Mouse (Mus musculus) cerebellum, postnatal 25 days (tissue): ENCODE measurements at regions not wholly inside any gene's neighbourhood (a gene's known extent, or its start where the extent isn't known, plus 50 kb on each side); places are given as distances from the start of the nearest gene placed in this dataset.

Source experiments
- DNase-seq, 2 experiments: peaks; one replicate each; pipeline ENCODE4 v3.0.0; 2021; ENCODE audit warnings: mixed read lengths in 2 of 2

DNA sequence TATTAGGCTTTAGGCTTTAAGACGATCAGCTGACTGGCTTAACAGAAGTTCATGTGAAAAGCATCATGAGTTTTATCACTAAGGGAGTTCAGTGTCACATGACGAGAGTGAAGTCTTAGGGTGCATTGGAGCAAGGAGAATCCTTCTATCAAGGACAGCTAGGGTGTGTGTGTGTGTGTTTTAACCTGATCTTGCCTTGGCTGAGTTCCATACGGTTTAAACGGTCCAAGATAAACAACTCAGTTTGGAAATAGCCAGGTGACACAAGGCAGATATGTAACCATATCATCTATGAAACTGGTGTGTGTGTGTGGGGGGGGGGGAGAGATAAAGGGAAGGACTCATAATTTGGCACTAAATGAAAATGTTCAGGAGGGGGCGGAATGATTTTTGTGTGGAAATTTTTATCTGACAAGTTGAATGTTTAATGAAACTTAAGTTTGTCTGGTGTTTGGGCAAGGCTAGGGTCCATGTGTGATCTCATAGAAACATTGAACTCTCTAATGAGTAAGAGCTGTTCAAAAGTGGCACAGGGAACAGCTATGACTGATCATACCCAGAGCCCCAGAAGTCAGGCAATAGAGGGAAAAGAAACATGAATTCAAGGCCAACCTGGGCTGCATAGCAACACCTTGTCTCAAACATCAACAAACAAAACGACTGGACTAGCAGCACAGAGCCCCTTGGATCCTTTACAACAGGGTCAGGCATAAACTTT, 132.2 kb upstream of the Map3k1 start:
- no peak for DNase-seq

DNA sequence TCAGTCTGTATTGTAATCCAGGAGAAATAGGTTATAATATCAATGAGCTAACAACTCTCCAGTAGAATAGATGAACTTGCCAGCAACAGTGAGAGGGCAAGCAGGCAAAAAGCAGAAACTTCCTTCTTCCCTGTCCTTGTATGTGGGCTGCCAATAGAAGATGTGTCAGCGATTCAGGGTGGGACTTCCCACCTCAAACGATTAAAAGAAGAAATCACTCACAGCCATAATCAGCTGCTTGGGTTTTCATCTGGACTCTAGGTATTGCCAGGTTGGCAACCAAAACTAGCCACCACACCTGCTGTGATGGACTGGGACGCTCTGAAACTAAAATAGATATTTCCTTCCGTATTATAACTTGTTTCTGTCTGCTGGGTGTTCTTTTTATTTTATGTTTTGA, 133.2 kb upstream of the Map3k1 start:
- no peak for DNase-seq

DNA sequence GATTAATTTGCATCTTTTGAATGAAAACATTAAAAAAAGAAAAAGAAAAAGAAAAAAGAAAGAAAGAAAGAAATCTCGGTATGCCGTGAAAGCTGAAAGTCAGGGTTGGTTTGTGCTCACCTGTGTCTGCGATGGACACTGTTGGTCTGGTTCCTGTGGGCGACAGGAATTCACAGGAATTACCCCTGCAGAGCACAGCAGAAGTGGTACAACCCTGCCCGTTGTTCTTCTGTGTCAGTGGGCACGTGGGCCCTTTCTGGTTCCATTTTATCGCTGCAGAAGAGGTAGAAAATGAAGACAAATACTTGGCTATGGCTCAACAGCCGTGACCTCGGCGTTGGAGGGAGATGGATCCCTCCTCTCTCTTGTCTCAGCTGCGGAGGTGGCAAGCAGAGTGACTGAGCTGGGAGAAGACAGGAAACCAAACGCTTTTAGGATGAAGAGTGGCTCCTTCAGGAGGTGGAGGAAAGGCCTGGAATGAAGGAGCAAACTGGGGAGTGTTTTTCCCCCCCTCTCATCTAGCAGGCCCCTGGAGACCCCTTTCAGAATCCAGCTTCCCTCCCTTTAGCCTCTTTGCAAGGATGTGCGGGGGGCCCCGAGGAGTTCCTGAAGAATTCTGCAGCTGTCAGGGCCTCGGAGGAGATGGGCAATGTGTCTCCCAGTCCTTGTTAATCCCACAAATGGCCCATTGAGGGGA, 134.7 kb upstream of the Map3k1 start:
- peak in 1 of 2 experiments; percentile 19 for DNase-seq

DNA sequence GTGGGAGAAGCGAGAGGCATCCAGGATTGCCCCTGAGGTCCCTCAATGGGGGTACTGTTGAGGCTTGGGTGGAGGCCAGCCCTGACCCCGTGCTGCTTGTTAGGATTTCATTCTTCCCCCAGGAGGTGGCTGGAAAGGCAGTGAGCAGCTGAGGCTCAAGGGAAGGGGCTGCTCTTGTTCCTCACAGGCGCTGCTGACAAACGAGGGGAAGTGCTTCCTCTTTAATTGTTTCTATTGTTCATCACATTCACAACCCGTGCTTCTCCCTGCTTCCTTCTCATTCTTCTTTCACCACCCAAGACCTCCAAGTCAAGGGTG, 135.3 kb upstream of the Map3k1 start:
- DNase-seq = no peak

DNA sequence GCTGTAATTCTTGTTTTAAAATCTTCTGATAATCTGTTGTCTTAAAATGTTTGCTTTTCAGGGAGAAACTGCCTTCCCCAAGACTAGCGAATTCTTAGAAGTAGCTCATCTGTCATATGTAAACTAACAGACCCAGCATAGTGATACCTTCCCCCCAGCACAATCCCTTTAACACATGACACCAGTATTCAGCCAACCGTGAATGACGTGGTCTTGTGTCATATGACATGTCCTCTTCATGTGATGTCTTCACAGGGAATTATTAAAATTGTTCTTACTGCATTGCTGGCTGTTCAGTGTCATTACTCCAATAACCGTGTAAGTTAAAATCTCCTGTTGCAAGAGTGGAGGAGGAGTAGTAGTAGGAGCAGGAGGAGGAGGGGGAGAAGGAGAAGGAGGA, 137.5 kb upstream of the Map3k1 start:
- no peak for DNase-seq

DNA sequence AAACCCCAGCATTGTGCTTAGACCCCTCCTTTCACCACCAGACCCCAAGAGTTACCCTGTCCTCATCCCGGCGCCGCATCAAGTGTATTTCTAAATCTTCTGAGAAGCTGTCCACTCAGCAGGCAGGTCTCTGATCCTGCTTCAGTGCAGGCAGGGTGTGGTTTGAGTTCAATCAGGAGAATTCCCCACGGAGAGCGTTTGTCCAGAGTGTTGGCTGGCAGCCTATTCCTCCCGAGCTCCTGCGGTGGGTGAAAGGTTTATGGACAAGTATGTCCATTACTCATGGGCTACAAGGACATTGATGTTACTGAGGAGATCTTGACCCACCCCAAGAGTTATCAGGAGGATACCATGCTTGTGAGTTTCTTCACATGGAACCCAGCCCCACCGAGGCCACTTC, 138.0 kb upstream of the Map3k1 start:
- no peak for DNase-seq

DNA sequence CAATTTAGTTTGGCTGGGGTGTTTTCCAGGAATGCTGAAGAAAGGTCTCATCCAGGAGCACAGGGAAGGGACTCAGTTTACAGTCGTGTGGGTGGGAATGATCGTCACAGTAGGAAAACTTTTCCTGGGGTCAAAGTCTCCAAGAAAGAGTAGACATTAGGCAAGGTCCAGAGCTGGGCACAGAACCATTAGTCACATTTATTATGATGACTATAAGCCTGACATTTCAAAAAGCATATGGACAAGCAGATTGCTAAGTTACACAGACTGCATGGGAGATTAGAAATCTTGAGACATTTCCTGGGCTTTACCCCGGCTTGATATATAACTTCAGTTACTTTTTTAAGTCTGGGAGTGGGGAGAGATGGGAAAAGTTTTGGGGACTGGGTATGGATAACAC, 139.6 kb upstream of the Map3k1 start:
- DNase-seq = no peak

DNA sequence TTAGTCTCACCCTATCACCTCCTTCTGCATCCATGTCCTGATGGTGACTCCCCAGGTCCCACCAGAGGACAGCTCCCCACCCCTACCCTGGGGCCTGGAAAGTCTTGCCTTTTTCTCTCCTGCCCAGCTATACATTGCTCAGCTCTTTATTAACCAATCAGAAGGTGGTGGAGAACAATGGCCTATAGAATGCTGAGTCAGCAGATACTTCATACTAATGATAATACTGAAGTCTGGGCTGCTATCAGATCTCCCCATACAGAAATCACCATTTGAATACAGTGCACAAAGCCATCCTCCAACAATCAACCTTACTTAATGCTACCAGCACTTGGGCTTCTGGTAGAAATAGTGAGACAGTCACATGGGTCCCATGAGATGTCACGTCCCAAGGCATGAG, 141.2 kb upstream of the Map3k1 start:
- no peak for DNase-seq

DNA sequence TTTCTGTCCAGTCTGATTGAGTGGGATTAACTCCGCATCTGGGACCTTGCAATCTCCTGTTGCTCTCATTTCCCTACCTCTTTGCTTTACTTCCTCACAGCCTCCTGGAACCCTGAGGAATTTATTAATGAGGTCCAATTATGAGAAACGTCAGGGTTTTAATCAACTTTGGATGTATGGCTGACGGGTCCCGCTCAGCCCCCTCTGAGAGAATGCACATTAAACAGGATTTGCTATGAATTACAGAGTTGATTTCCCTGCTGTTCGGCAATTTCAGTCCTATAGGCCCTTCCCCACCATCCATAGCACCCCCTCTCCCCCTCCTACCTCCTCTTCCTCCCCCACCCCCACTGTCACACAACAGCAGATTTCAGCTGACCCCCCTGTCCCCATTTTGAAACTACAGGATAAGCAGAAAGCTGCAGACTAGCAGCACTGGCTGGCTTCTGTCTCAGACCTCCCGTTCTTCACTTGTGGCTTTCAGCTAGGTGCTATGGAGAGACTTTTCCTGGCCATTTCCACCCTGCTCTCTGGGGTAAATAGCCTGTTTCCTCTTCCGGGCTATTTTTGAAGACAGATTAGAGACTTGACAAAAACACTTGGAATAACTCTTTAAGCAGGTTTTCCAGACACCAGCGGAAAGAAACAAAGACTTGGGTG, 145.2 kb upstream of the Map3k1 start:
- DNase-seq = no peak

DNA sequence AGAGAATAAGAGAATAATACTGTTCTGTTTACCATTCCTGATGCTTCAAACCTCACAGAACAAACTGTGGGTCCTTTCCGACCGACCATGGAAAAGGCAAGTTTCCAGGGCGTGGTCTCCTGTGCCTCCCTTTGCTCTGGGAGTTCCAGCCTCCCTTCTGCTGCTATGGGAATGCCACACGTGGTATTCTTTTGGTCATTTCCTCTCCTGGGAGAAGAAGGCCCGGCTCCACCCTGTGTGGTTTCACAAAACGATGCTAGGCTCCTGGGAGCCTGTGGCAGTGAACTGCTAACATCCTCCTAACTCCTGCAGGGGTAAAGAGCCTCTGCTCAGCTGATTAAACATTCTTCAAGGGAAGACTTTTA, 145.7 kb upstream of the Map3k1 start:
- DNase-seq = no peak

DNA sequence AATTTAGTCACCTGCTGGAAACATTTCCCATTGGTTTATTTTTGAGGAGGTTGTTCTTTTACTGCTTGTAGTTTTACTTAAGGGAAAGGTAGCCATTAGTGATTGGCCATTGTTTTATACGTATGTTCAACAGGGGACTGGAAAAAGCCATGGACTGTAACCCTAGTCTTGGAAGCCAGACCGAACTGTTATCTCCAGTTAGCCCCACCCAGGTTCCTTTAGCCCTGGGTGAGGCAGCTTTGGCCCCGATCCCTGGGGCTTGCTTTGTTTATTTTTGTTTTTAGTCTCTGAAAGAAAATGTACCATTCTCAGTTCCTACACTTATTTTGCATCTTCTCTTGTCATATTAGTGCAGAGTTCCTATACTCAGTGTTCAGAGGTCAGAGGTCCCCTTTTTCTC, 148.3 kb upstream of the Map3k1 start:
- DNase-seq = no peak

DNA sequence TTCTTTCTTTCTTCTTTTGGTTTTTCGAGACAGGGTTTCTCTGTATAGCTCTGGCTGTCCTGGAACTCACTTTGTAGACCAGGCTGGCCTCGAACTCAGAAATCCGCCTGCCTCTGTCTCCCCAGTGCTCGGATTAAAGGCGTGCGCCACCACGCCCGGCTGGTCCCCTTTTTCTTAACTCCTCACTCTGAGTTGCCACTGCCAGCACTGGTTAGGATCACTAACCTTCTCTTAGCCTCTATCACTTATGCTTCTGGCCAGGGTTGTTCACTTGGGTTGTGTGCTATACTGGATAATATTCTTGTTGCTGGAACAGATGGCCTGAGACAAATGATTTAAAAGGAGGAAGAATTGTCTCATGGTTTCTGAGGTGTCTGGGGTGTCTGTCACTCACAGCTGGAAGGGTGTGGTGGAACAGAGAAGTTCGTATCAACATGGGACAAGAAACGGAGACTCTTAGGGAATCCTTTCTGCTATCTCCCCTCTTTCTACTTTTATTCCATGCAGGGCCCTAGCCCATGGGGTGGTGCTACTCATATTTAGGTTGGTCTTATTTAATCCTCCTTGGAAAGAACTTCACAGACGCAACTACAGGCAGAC, 149.0 kb upstream of the Map3k1 start:
- no peak for DNase-seq

DNA sequence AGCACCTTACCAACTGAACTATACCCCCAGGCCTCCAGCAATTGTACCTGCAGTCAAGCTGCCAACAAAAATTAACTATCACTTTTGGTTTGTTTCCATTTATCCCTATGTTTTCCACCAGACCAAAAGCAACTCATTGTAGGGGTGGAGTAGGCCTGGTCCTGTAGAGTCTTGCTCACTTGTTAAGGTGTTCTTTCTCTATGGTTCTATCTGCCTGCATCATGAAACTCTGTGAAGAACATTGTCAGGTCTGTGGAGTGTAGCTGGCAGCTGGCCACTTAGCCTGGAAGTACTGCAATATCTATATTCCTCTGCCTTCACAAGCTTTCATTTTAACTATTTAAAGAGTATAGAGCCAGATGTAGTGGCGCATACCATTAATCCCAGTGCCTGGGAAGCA, 149.6 kb upstream of the Map3k1 start:
- DNase-seq = no peak

DNA sequence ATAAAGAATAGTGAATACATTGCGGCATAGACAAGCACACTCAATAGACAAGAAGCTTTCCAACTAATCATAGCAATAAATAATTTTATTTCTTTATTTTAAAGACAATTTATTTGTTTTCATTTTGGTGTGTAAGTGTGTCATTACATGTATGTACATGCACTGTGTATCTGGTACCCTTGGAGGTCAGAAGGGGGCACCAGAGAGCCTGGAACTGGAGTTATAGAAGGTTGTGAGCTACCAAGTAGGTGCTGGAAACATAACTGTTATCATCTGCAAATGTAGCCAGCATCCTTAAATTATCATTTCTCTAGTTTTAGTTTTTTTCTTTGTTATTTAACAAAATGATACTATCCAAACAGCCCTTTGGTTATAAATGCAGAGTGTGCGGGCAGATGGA, 151.2 kb upstream of the Map3k1 start:
- no peak for DNase-seq

DNA sequence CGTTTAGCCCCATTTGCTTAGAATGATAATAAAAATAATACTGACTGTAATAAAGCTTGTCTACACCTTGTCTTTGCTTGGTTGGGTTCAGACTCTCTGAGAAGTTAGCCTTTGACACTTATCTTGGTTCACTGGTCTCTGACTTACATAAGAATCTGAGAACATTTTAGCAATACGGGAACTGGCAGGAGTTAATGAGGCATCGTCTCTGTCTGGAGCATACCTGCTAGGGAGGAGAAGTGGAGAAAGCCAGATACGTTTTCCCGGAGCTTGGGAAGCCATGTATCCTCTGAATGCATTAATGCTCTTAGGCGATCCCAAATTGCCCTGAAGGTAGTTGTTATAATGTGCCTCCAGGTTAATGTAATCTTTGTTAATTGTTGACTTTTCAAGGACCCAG, 152.6 kb upstream of the Map3k1 start:
- DNase-seq = no peak

DNA sequence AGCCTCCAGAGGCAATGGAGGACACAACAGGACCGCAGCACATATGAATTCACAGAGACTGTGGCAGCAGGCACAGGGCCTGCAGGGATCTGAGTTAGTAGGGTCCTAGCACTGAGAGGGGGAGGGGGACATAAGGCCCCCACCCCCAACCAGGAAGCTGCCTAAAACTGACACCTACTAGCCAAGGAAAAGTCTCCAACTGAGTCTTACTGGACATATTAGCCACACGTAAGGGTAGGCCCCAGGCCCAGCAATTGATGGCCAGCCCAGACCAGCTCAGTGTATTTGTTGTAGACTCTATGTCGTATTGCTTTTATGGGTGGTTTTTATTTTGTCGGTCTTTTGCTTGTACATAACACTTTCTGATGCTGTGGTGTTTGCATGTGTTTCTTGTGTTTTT, 153.4 kb upstream of the Map3k1 start:
- no peak for DNase-seq

DNA sequence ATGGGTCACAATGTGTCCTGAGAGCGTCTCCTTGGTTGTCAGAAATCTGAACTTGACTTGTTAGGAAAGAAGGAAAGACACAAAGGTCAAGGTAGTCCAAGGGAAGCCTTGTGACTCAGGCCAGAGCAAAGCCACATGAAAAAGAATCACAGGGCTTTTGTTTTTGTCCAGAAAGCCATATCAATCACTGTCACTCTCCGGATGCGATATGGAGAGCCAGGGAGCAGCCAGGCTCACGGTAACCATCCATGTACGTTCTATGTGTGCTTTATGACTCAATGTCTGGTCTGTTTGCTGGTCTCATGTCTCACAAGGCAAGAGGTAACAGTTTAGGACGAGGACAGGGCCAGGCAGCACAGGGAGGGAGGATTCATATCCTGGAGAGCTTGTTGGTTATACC, 157.3 kb upstream of the Map3k1 start:
- no peak for DNase-seq

DNA sequence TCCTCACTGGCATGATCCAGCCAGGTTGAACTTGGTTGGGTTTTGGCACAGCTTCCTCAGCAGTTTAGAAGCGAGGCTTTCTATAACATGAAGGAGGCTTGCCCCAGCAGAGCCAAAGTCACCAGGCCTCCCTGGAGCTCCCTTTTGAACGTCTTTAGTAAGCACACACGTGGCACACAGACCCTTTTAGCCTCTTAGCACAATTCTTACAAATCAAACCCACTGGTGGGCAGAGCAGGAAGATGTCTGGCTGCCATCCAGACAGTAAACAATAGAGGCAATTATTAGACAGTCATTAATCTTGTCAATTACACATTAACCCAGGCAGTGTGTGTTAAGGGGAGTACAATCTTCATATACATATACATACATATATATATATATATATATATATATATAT, 157.8 kb upstream of the Map3k1 start:
- no peak for DNase-seq

DNA sequence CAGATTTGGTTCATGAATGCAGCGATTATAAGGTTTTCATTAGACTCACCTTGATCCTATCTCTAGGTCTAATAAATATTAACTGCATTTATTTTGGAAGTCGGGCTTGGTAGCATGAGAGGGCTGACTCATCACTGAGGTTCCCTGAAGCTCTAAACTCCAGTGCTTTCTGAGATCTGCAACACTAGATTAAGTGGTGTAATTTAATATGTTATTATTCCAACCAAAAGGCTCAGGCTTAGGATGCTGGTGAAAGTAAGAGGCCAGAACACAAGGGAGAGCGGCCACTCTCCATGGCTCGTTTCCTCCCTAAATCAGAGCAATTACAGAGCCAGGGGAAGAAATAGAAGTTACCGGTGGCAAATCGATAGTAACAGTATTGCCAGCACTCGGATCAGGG, 159.4 kb upstream of the Map3k1 start:
- DNase-seq = no peak

DNA sequence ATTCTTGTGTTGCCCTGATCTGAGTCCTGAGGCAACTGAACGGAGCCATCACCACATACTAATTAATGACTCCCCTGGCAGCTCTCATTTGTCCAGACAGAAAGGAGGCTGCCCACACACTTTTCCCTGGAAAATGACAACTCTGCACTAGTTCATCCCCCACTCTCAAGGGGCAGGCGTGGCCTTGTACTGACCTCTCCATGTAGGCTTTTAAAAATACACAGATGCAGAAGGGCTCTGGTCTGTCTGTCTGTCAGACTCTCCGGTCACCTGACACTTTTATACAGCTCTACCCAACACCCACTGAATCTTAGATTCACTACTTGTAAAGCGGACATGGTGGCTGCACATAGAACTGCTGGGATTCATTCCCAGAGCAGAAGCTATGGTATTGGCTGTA, 165.5 kb upstream of the Map3k1 start:
- DNase-seq = no peak

DNA sequence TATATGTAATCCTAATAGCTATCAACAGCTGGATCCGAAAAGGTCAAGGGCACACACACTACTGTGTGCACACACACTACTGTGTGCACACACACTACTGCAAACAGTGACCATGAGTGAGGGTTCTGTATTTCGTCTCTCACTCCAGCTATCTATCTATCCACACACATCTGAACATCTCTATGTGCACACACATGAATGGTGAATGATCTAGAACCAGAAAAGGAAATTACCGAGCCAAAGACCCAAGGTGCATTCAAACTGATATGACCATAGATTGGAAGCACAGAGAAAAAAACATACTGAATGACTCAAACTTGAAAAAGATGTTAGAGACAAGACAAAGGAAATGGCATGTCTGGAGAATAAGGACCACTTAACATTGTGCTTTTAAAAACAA, 166.8 kb upstream of the Map3k1 start:
- DNase-seq = no peak

DNA sequence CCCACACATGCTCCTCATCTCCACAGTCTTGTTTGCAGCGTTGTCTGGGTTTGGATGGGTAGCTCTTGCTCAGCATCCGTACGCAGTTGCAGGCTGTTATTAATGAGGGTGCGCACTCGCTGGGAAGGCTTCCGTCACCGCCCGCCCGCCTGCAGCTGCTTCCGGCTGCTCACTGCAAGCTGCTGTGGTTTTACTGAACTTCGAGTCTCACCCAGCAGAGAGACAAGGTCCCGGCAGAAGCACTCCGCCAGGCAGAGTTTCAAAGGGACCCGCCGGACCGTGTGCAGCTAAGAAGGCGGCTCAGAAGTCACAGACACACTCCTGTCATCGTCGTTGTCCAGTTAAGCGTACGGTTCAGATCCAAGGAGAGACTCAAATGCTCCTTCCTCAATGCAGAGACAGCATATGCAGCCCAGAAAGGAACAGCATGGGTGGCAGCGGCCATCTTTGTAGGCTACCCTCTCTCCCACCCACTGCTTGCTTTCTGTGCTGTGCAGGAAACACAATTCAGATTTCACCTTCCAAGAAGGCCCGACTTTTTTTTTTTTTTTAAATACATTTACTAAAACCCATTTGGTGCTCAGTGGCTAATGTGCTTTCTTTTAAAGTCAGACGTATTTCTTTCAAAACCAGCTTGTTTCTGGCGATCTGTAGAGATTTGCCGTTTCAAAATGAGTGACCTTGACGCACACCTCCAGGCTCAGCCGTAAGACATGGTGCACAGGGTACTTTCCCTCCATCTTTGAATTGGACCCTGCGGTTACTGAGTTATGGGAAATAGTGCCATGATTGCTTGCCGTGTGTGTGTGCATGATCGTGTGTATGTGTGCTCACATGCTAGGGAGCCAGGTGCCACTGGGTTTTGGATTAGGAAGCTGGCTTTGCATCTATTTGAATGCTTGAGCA, 169.2 kb upstream of the Map3k1 start:
- DNase-seq = peak; percentile 24 to 26

DNA sequence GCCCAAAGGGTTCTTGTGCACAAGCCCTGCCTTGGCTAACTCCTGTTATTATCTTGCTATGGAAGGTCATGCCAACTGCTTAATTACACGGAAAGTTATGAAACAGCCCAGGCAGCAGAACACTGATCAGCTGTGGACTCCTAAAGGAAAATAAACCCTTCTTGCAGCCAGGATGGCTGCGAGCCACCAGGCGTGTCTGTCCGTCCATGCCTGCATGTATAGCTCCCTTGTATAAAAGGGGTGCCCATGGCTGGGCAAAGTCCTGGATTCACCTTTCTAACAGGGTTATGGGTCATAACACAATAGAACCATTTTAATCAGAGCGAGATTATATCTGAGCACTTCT, 169.9 kb upstream of the Map3k1 start:
- peak in 1 of 2 experiments; percentile 24 for DNase-seq
